Mouse (Mus musculus) kidney, postnatal 0 days (tissue): ENCODE results near the gene Ppp2r1a. TPM values are rescaled to one million over a fixed set of nuclear protein-coding genes. Genes with fewer than 3 reads are reported as not detected.

Experiments
- ATAC-seq: fragments of 200-750 bp; cut with Nextera tagmentation; replicated peaks from 2 replicates; pipeline ENCODE4 v1.8.0; 2017; ENCODE audit warnings: low read depth, moderate number of reproducible peaks, moderate TSS enrichment, moderate library complexity; ENCODE audit not compliant: low FRiP score
- DNase-seq: peaks from one replicate; pipeline ENCODE4 v3.0.0-alpha.2; 2016; ENCODE audit warnings: low spot score
- H3K27ac ChIP-seq: fragments of 300-500 bp; sonication (generic); 2 replicates; pipeline ENCODE4 v1.5.1; 2014; ENCODE audit warnings: mild to moderate bottlenecking
- H3K27me3 ChIP-seq: fragments of 300-500 bp; sonication (generic); 2 replicates; pipeline ENCODE4 v1.6.1; 2014; ENCODE audit warnings: low read length, mixed read lengths; ENCODE audit not compliant: insufficient read depth
- H3K36me3 ChIP-seq: fragments of 300-500 bp; sonication (generic); 2 replicates; pipeline ENCODE4 v1.6.1; 2014; ENCODE audit warnings: low read length, mixed read lengths; ENCODE audit not compliant: insufficient read depth
- H3K4me1 ChIP-seq: fragments of 300-500 bp; sonication (generic); replicated peaks from 2 replicates; pipeline ENCODE4 v1.6.1; 2014; ENCODE audit warnings: antibody characterized with exemption, low read length, mixed read lengths; ENCODE audit not compliant: insufficient read depth
- H3K4me2 ChIP-seq: fragments of 300-500 bp; sonication (generic); 2 replicates; pipeline ENCODE4 v1.6.1; 2014; ENCODE audit warnings: mild to moderate bottlenecking, low read length, moderate library complexity, mixed read lengths
- H3K4me3 ChIP-seq: fragments of 300-500 bp; sonication (generic); replicated peaks from 2 replicates; pipeline ENCODE4 v1.5.1; 2014; ENCODE audit warnings: low read depth, low read length
- H3K9ac ChIP-seq: fragments of 300-500 bp; sonication (generic); 2 replicates; pipeline ENCODE4 v1.6.1; 2014; ENCODE audit warnings: low read depth, low read length
- H3K9me3 ChIP-seq: fragments of 300-500 bp; sonication (generic); replicated peaks from 2 replicates; pipeline ENCODE4 v1.6.1; 2016; ENCODE audit warnings: low read length, inconsistent platforms, mixed read lengths
- CTCF ChIP-seq: IDR thresholded peaks from 2 replicates; pipeline ENCODE4 v1.5.1; 2016; ENCODE audit warnings: antibody characterized with exemption, low read depth, mild to moderate bottlenecking, moderate library complexity
- WGBS: fragments of 180-500 bp; shearing (Covaris S2); extraction: QIAGEN DNeasy Blood & Tissue Kit; methylation state at CpG from one replicate; pipeline ENCODE4 v1.1.7; 2014; 5-methylcytosine and 5-hydroxymethylcytosine counted together
- polyA plus RNA-seq: library from polyadenylated mRNA; unstranded; fragments of >200 nt; fragmentation: Nextera tagmentation; extraction: Ambion mirVana; gene quantifications from 2 replicates; pipeline ENCODE4 v1.2.1, GENCODE M21; 2015

The Ppp2r1a gene
- polyA plus RNA-seq, 1 experiment from 2014 or later: 315 TPM

GRCm38 (mm10) chr17:20960386-20960785, 15.3 kb downstream of the Ppp2r1a start:
- ATAC-seq: no peak
- DNase-seq: no peak
- Histone ChIP-seq H3K27me3 (no peaks in the 10 kb centered on the region), H3K4me3 (no peak overlapping the region), H3K9ac (no peak overlapping the region), H3K36me3 (peaks cover 95% of the 10 kb centered on the region), H3K27ac (no peak overlapping the region), H3K4me2 (no peak overlapping the region), H3K4me1 (no peaks in the 10 kb centered on the region), H3K9me3 (no peaks in the 10 kb centered on the region)
- no peak for TF ChIP-seq CTCF
- WGBS: 97% methylated on average over 5 of the region's 5 CpGs

GRCm38 (mm10) chr17:20965421-20965820, 20.3 kb downstream of the Ppp2r1a start:
- Histone ChIP-seq H3K9ac (no peak overlapping the region), H3K36me3 (peaks cover 69% of the 10 kb centered on the region), H3K27ac (no peak overlapping the region), H3K4me2 (no peak overlapping the region), H3K4me1 (no peaks in the 10 kb centered on the region), H3K9me3 (no peaks in the 10 kb centered on the region), H3K4me3 (no peak overlapping the region), H3K27me3 (no peaks in the 10 kb centered on the region)
- no peak for TF ChIP-seq CTCF
- DNase-seq (no peak), ATAC-seq (peak; percentile 29; the same call in 1 of the 2 replicates)
- WGBS: 62% methylated on average over 4 of the region's 4 CpGs

- H3K4me3 ChIP-seq: no peak overlapping the region
- peaks cover 57% of the 10 kb centered on the region for H3K36me3 ChIP-seq
- no peak overlapping the region for H3K4me2 ChIP-seq
- H3K9me3 ChIP-seq: no peaks in the 10 kb centered on the region
- H3K27ac ChIP-seq: no peak overlapping the region
- ATAC-seq: no peak
- H3K9ac ChIP-seq: no peak overlapping the region
- no peak for DNase-seq
- no peaks in the 10 kb centered on the region for H3K4me1 ChIP-seq
- no peak for TF ChIP-seq CTCF
- H3K27me3 ChIP-seq: no peaks in the 10 kb centered on the region
These were observed 21.6 kb downstream of the Ppp2r1a start for GRCm38 (mm10) chr17:20966681-20967080.

- DNase-seq: no peak
- Histone ChIP-seq H3K27me3 (no peaks in the 10 kb centered on the region), H3K27ac (no peak overlapping the region), H3K9ac (no peak overlapping the region), H3K9me3 (no peaks in the 10 kb centered on the region), H3K4me1 (no peaks in the 10 kb centered on the region), H3K36me3 (no peaks in the 10 kb centered on the region), H3K4me2 (no peak overlapping the region), H3K4me3 (no peak overlapping the region)
- no peak for TF ChIP-seq CTCF
- WGBS: 67% methylated on average over 2 of the region's 2 CpGs
- ATAC-seq: no peak
These were observed 48.6 kb downstream of the Ppp2r1a start for GRCm38 (mm10) chr17:20993716-20994115.

- H3K36me3 ChIP-seq: no peaks in the 10 kb centered on the region
- no peak for TF ChIP-seq CTCF
- no peaks in the 10 kb centered on the region for H3K4me1 ChIP-seq
- no peak for DNase-seq
- no peak within 1 kb of the TSS for H3K9ac ChIP-seq
- H3K4me3 ChIP-seq: no peak within 1 kb of the TSS
- H3K27me3 ChIP-seq: no peaks in the 10 kb centered on the region
- no peak within 1 kb of the TSS for H3K4me2 ChIP-seq
- no peaks in the 10 kb centered on the region for H3K9me3 ChIP-seq
- no peak for ATAC-seq
- no peak within 1 kb of the TSS for H3K27ac ChIP-seq
These were observed 51.3 kb downstream of the Ppp2r1a start, which contains the start of gene Vmn1r233 for GRCm38 (mm10) chr17:20996364-20996763. TSS of gene Vmn1r233 (minus strand) at chr17:20996464.

GRCm38 (mm10) chr17:21008382-21009331, 63.5 kb downstream of the Ppp2r1a start, which contains the start of gene Zfp160:
TSS of gene Zfp160 (plus strand) at chr17:21008903.
- H3K27me3 ChIP-seq: no peaks in the 10 kb centered on the region
- peak within 1 kb of the TSS; percentile 70 for H3K4me2 ChIP-seq
- peak; percentile 98 for DNase-seq
- H3K36me3 ChIP-seq: 0 out of 2 replicates have a peak, but pooled peaks cover 4% of the 10 kb centered on the region
- WGBS: 5% methylated on average over 36 of the region's 36 CpGs
- no peak for TF ChIP-seq CTCF
- peak within 1 kb of the TSS; percentile 93 for H3K27ac ChIP-seq
- no peaks in the 10 kb centered on the region for H3K9me3 ChIP-seq
- H3K9ac ChIP-seq: peak within 1 kb of the TSS; percentile 87
- 0 out of 2 replicates have a peak, but pooled peaks cover 4% of the 10 kb centered on the region for H3K4me1 ChIP-seq
- H3K4me3 ChIP-seq: peak within 1 kb of the TSS; percentile 65
- peak; percentile 98 for ATAC-seq
